Comparison of ENCODE assay signal across 8 mouse cellular contexts in genomic region chr12:20232746-20233453, GRCm38 (mm10).
DNase-seq lines count a peak whose midpoint lies in the region; ATAC-seq lines count a peak whose summit lies in the region.

No protein-coding gene starts in this region.

- peaks cover 33% of the 10 kb centered on the region; the same call in 1 of the 2 replicates for H3K36me3 ChIP-seq in forebrain, embryonic 13.5 days (ENCODE audit: poor library complexity, severe bottlenecking)
- H3K36me3 ChIP-seq in intestine, embryonic 14.5 days (ENCODE audit: control insufficient read depth, insufficient read depth, low read length), result no peaks in the 10 kb centered on the region
- peaks cover 26% of the 10 kb centered on the region; the same call in 1 of the 2 replicates for H3K36me3 ChIP-seq in midbrain, embryonic 13.5 days

- DNase-seq in cerebellum, adult 9-11 months, result peak; percentile 3
- no peak for DNase-seq in cerebellum, postnatal 10 days
- DNase-seq in CD4-positive helper T cell, adult 2 months (ENCODE audit: low read depth, low spot score), result peak; percentile 9
- DNase-seq in intestine, embryonic 14.5 days (ENCODE audit: low spot score), result peak; percentile 61
- DNase-seq in thymus, postnatal 10 days (ENCODE audit: low spot score in 2 of 2), result peak; percentile 4 to 29
- no peak for DNase-seq in frontal cortex, postnatal 10 days (ENCODE audit: low spot score in 2 of 2)

- 69% methylated on average over 32 of the region's 32 CpGs for WGBS in forebrain, embryonic 13.5 days
- 64% methylated on average over 32 of the region's 32 CpGs for WGBS in intestine, embryonic 14.5 days
- WGBS in midbrain, embryonic 13.5 days, result 65% methylated on average over 32 of the region's 32 CpGs

- H3K4me1 ChIP-seq in forebrain, embryonic 13.5 days, result no peaks in the 10 kb centered on the region
- H3K4me1 ChIP-seq in intestine, embryonic 14.5 days (replicated peaks; ENCODE audit: control insufficient read depth, insufficient read depth, low read length), result no peaks in the 10 kb centered on the region
- no peaks in the 10 kb centered on the region for H3K4me1 ChIP-seq in midbrain, embryonic 13.5 days (replicated peaks)

- peak; percentile 68; the same call in 1 of the 2 replicates for ATAC-seq in forebrain, embryonic 13.5 days
- ATAC-seq in intestine, embryonic 14.5 days (replicated peaks; ENCODE audit: low FRiP score, low TSS enrichment, low read depth), result peak; percentile 64
- peak; percentile 47 for ATAC-seq in midbrain, embryonic 13.5 days

- no peak overlapping the region for H3K9ac ChIP-seq in forebrain, embryonic 13.5 days
- no peak overlapping the region for H3K9ac ChIP-seq in intestine, embryonic 14.5 days (ENCODE audit: low read length)
- H3K9ac ChIP-seq in midbrain, embryonic 13.5 days (replicated peaks), result no peak overlapping the region

- no peak overlapping the region for H3K27ac ChIP-seq in forebrain, embryonic 13.5 days
- no peak overlapping the region for H3K27ac ChIP-seq in intestine, embryonic 14.5 days (ENCODE audit: low read depth)
- no peak overlapping the region for H3K27ac ChIP-seq in midbrain, embryonic 13.5 days

- peaks cover 63% of the 10 kb centered on the region for H3K9me3 ChIP-seq in forebrain, embryonic 13.5 days (replicated peaks)
- peaks cover 62% of the 10 kb centered on the region for H3K9me3 ChIP-seq in intestine, embryonic 14.5 days (ENCODE audit: control insufficient read depth, low read length)
- peaks cover 64% of the 10 kb centered on the region for H3K9me3 ChIP-seq in midbrain, embryonic 13.5 days

- peaks cover 12% of the 10 kb centered on the region for H3K27me3 ChIP-seq in forebrain, embryonic 13.5 days
- H3K27me3 ChIP-seq in intestine, embryonic 14.5 days (replicated peaks; ENCODE audit: control insufficient read depth, insufficient read depth, low read length), result peaks cover 5% of the 10 kb centered on the region; the same call in 1 of the 2 replicates
- H3K27me3 ChIP-seq in midbrain, embryonic 13.5 days, result peaks cover 2% of the 10 kb centered on the region; the same call in 1 of the 2 replicates

- no peak overlapping the region for H3K4me2 ChIP-seq in forebrain, embryonic 13.5 days
- H3K4me2 ChIP-seq in intestine, embryonic 14.5 days (ENCODE audit: low read length), result no peak overlapping the region
- H3K4me2 ChIP-seq in midbrain, embryonic 13.5 days (replicated peaks), result no peak overlapping the region

- H3K4me3 ChIP-seq in forebrain, embryonic 13.5 days, result no peak overlapping the region
- no peak overlapping the region for H3K4me3 ChIP-seq in intestine, embryonic 14.5 days (ENCODE audit: low read depth, low read length)
- no peak overlapping the region for H3K4me3 ChIP-seq in midbrain, embryonic 13.5 days (replicated peaks)

Comparison
In these comparisons a context has a peak if more than half of its experiments do, and no peak if none do; other contexts are left out.
1. DNase-seq: peak in cerebellum, adult 9-11 months (single experiment), CD4-positive helper T cell, adult 2 months (single experiment), intestine, embryonic 14.5 days (single experiment) and thymus, postnatal 10 days (2 of 2); none in cerebellum, postnatal 10 days (0 of 2) and frontal cortex, postnatal 10 days (0 of 2).
2. Peak in every context shown above with its lines, with median percentiles within 50 percentile points of each other: ATAC-seq.